Mouse (Mus musculus) heart, adult 9 months (tissue): ENCODE measurements around the gene Lsm2.

Experiments used
- DNase-seq, 2 experiments: peaks; one replicate each; pipeline ENCODE4 v3.0.0; 2022; ENCODE audit warnings: low spot score in 2 of 2

The Lsm2 gene

GRCm38 (mm10) chr17:35011440-35011839, 29.8 kb downstream of the Lsm2 start:
- DNase-seq: no peak

DNA sequence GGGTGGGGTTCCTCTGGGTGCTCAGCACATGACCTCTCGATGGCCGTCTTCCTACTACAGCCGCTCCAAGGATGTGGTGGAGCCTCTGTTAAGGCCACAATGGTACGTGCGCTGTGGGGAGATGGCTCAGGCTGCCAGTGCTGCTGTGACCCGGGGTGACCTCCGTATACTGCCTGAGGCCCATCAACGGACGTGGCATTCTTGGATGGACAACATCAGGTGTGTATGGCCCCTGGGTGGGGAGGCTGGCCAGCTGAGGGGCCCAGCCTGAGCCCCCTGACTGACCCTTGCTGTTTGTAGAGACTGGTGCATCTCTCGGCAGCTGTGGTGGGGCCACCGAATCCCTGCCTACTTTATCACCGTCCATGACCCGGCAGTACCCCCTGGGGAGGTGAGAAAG, 30.8 kb downstream of the Lsm2 start:
- DNase-seq: no peak

- no peak for DNase-seq
These were observed 31.6 kb downstream of the Lsm2 start for GRCm38 (mm10) chr17:35013221-35013620.

DNA sequence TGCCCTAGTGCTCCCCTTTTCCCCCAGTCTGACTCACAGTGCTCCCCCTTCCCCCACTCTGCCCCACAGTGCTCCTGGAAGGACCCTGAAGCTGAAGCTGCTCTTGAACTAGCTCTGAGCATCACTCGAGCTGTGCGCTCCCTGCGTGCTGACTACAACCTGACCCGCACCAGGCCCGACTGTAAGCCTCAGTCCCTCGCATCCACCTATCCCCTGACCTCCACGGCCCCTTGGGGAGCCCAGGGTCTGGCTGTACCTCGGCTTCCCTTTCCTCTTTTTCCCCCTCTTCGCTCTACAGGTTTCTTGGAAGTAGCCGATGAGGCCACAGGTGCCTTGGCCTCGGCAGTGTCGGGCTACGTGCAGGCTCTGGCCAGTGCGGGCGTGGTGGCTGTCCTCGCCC, 33.6 kb downstream of the Lsm2 start:
- no peak for DNase-seq

- DNase-seq: peak in 1 of 2 experiments; percentile 19
These were observed 34.7 kb downstream of the Lsm2 start, which contains the start of gene Vwa7 for GRCm38 (mm10) chr17:35016376-35016775. Gene Vwa7 (plus strand): TSS chr17:35016579.

- no peak for DNase-seq
These were observed 35.4 kb downstream of the Lsm2 start for GRCm38 (mm10) chr17:35016791-35017705.

GRCm38 (mm10) chr17:35017706-35018030, 36.0 kb downstream of the Lsm2 start:
- DNase-seq: no peak

- DNase-seq: no peak
These were observed 36.5 kb downstream of the Lsm2 start for GRCm38 (mm10) chr17:35018171-35018570.

DNA sequence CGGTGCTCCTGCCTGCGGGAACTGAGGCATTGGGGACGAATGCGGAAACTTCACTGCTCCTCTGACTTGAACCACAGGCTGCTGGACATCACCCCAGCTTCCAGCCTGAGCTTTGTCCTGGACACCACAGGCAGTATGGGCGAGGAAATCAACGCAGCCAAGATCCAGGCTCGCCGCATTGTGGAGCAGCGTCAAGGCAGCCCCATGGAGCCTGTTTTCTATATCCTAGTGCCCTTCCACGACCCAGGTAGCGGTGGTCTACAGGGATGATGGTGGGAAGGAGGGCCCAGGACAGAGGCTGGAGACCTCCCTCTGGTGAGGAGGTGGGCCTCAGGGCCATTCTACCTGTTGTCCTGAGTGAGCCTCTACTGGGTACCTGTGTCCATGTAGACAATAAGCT, 38.2 kb downstream of the Lsm2 start:
- no peak for DNase-seq

GRCm38 (mm10) chr17:35020551-35020950, 38.9 kb downstream of the Lsm2 start:
- DNase-seq: no peak

DNA sequence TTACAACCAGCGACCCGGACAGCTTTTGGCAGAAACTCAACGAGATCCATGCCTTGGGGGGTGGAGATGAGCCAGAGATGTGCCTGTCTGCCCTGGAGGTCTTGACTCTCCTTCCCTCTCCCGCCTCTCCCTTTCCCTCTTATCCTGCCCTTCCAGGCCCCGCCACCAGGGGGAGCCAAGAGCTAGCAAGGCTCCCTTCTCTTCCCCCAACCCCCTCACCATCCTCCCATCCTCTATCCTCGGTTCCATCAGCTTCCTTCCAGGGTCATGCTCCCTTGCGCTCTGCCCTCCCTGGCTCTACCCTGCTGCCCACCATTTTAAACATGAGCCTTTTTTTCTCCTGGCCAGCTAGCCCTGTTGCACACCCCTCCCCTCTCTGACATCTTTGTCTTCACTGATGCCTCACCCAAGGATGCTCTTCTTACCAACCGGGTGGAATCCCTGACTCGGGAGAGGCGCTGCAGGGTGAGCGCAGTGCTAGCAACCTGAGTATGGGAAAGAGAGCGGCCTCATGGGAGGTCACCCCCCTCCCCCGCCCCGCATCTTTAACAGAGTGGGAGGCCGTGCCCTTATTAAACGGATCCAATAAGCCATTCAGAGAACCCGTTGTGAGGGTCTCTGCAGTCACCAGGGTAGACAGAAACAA, 39.6 kb downstream of the Lsm2 start:
- peak; percentile 85 to 86 for DNase-seq

DNA sequence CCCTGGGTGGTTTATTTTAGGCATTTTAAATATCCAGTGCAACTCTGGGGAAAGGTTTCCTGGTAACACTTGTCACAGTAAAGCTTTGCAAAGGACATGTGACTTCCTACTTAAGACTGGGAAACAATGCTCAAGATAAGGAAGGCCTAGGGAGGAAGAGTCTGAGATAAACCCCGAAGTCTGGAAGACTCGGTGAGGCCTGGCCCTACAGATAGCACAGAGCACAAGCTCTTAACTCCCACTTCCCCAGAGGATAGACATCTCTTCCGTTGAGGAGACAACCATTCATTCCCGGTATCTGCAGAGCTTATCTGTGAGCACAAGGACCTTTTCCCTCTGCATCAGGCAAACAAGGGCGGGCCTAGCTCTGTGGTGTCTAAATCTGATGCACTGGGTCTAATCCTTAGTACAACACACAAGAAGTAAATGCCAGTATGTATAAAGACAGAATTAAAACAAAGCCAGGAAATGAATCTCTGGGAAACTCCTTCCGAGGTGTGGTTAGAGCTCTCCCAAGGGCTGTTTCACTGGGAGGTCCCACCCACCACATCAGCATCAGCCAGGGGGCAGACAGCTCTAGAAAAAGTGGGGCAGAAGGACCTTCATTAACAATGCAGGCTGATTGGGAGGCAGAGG, 40.3 kb downstream of the Lsm2 start:
- peak; percentile 61 to 67 for DNase-seq

GRCm38 (mm10) chr17:35022541-35023060, 40.9 kb downstream of the Lsm2 start:
- no peak for DNase-seq

GRCm38 (mm10) chr17:35023221-35023620, 41.6 kb downstream of the Lsm2 start:
- no peak for DNase-seq

DNA sequence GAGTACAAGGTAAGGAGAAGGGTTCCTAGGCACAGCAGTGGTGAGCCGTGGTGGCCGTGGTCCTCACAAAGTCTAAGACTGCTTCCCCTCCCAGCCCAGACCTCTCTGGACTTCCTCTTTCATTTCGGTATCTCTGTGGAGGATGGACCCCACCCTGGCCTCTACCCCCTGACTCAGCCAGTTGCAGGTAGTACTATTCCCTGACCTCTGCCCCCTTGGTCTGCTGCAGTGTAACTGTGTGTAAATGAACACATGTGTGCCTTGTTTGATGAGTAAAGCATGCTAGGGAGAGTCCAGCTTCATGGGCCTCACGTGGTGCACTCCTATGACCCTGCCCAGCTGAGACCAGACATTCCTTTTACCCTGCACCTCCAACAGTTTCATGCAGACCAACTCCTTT, 42.1 kb downstream of the Lsm2 start:
- DNase-seq: no peak

GRCm38 (mm10) chr17:35024261-35024660, 42.6 kb downstream of the Lsm2 start:
- DNase-seq: no peak

DNA sequence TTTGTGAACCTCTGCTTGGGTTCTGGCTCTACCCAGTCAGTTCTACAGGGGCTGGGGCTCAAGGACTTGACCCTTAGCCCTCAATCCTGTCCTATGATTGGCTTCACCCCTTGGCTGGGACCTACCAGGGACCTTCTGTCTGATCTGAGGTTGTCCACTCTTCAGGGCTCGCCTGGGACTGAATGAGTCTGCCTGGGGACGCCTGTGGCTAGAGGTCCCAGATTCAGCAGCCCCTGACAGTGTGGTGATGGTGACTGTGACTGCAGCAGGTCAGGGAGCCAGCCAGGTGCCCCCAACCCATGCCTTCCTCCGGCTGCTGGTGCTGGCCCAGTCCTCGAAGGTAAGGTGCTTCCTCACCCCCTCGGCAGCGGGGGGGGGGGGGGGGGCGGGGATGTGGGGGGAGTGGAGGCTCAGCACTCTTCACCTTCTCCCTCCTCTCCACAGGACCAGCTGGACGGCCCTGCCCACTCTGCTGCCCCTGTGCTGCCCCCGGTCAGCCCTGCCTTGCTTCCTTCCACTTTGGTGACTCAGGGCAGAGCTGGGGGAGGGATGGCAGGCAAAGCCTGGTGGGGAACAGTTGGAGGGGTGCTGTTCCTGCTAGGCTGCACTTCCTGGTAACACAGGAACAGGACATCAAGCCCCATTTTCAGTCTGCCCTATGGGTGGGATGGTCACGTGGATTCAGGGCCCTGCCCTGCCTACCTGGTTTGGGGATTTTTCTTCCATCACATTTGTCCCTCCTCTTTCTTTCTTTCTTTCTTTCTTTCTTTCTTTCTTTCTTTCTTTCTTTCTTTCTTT, 43.2 kb downstream of the Lsm2 start:
- DNase-seq: no peak

- no peak for DNase-seq
These were observed 44.5 kb downstream of the Lsm2 start for GRCm38 (mm10) chr17:35026206-35026605.

- DNase-seq: no peak
These were observed 45.8 kb downstream of the Lsm2 start, which contains the start of gene Sapcd1 for GRCm38 (mm10) chr17:35027277-35028068. Gene Sapcd1 (minus strand): TSS chr17:35028016.

DNA sequence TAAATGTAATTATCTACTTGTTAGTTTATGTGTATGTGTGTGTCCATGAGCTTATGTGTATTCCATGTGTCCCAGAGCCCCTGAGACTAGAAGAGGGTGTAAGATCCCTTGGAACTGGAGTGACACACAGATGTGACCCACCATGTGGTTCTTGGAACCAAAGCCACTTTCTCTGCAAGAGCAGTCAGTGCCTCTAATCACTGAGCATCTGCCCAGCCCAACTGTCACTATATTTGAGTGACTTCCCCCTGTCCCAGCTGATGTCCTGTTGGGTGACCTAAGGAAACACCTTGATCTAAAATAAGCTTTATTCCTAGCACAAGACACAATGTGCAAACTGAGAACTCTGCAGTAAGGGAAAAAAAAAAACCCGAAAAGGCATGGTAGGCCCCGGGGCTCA, 46.7 kb downstream of the Lsm2 start:
- no peak for DNase-seq
